Mouse (Mus musculus) heart, adult 2 months (tissue): Measurements from ENCODE around the gene Krt19.

Source experiments
- CTCF ChIP-seq: fragments of 200-600 bp; IDR thresholded peaks from 2 replicates; pipeline ENCODE4 v1.8.1; 2022; ENCODE audit warnings: antibody characterized with exemption, mild to moderate bottlenecking, moderate library complexity
- EP300 ChIP-seq: fragments of 200-500 bp; IDR thresholded peaks from 2 replicates; pipeline ENCODE4 v1.6.1; 2011; ENCODE audit warnings: low read depth, low read length, control low read depth; ENCODE audit not compliant: insufficient read depth
- POLR2A ChIP-seq: fragments of 200-500 bp; IDR thresholded peaks from 2 replicates; pipeline ENCODE4 v1.6.1; 2011; ENCODE audit warnings: mild to moderate bottlenecking, low read depth, low read length, control low read depth; ENCODE audit not compliant: insufficient read depth

DNA sequence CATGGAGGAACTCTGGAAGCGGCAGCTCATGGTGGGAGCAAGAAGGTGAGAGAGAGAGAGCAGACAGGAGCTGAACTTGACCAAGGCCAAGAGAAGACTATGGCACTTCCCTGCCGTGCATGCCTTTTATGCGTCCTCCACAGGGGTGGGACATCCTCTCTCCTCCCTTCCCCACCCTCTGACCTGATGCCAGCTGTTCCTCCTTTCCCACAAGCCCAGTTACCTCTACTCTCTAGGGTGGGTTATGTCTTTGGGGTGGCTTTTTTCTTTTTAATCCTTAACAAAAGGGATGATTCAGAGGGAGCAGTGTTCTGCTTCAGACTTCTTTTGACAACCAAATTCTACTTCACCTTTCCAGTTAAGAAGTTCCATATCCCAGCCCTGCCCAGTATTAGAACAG, 27.0 kb downstream of the Krt19 start, which contains the start of gene Krt13:
- TF ChIP-seq CTCF = no peak
- no peak for TF ChIP-seq POLR2A
- TF ChIP-seq EP300 = no peak
